18 mouse cellular contexts compared by ENCODE assay signal in the genomic region with DNA sequence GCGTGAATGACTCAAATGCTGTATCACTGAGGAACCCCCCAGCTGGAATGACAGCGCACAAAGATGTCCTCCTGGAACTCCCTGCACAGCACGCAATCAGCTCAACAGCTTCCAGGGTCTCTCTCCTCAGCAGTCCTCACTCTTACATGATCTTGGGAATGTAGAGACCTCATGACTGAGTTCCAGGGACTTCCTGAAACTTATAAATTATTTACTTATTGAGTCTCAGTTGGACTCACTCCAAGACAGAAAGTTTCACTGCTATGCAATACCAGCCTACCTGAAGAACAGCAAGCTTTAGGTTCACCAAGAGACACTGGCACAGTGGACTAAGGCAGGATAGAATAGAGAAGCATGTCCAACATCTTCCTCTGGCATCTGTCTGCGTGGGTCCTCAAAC.
"Had no signal": no experiment of that assay in that cellular context is flagged by ENCODE, and none has a peak within 500 bp of the region (broad histone marks: within the 10 kb centered on the region; RNA-seq: fewer than 3 reads in every experiment).

No protein-coding gene starts in this region.

- H3K4me1 ChIP-seq: midbrain, embryonic 12.5 days; neural tube, embryonic 13.5 days; neural tube, embryonic 15.5 days had no signal

- H3K9ac ChIP-seq: lung, embryonic 14.5 days; midbrain, embryonic 12.5 days; neural tube, embryonic 13.5 days; neural tube, embryonic 15.5 days had no signal

- H3K4me3 ChIP-seq: midbrain, embryonic 10.5 days; midbrain, embryonic 12.5 days; myocyte; neural tube, embryonic 13.5 days; neural tube, embryonic 15.5 days had no signal

- H3K27ac ChIP-seq: midbrain, embryonic 10.5 days; midbrain, embryonic 12.5 days; neural tube, embryonic 13.5 days; neural tube, embryonic 15.5 days had no signal

- ATAC-seq: midbrain, embryonic 16.5 days had no signal

- H3K9me3 ChIP-seq: midbrain, embryonic 10.5 days; midbrain, embryonic 12.5 days; neural tube, embryonic 13.5 days; neural tube, embryonic 15.5 days had no signal

- H3K4me2 ChIP-seq: lung, embryonic 14.5 days; midbrain, embryonic 12.5 days; neural tube, embryonic 13.5 days; neural tube, embryonic 15.5 days had no signal

- DNase-seq: lung, embryonic 14.5 days; lung, postnatal 10 days; lung, postnatal 4 days; midbrain, embryonic 14.5 days; retina, postnatal 1 day; right cerebral cortex, adult 18-20 months; right cerebral cortex, postnatal 25 days; right cerebral cortex, postnatal 4 days; spleen, adult 18-20 months; thymus, adult 18-20 months; thymus, postnatal 14 days; thymus, postnatal 36 days had no signal

- H3K27me3 ChIP-seq: midbrain, embryonic 12.5 days; neural tube, embryonic 13.5 days; neural tube, embryonic 15.5 days had no signal

- H3K36me3 ChIP-seq: midbrain, embryonic 10.5 days; midbrain, embryonic 12.5 days; neural tube, embryonic 13.5 days; neural tube, embryonic 15.5 days had no signal
